Mouse (Mus musculus): ENCODE measurements around the gene Calm5. TPM values are rescaled to one million over a fixed set of nuclear protein-coding genes. Genes with fewer than 3 reads are reported as not detected.
"Not testable (repeated sequence)": the region's sequence is repeated elsewhere in the genome, so short reads cannot be mapped to it uniquely, and the experiment has no call there.

Calm5 gene
- total and polyA plus RNA-seq, 2 experiments = not detected

DNA sequence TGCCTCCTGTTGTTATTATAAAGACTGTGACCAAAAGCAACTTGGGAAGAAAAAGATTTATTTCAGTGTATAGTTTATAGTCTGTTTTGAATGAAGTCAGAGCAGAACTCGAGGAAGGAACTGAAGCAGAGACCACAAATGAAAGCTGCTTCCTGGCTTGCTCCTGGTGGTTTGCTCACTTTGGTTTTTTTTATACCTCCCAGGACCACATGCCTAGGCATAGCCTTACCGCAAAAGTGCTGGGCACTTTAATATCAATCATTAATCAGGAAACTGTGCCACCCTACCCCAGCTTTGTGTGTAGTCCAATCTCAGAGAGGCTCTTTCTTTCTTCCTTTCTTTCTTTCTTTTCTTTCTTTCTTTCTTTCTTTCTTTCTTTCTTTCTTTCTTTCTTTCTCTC is 21.5 kb upstream of the Calm5 start:
- no peak for TF ChIP-seq CTCF (IDR thresholded peaks at IDR 0.05; ENCODE audit: low read depth, low read length)
- TF ChIP-seq POLR2A (IDR thresholded peaks at IDR 0.05; ENCODE audit: extremely low read depth, insufficient read depth, low read length) = no peak

DNA sequence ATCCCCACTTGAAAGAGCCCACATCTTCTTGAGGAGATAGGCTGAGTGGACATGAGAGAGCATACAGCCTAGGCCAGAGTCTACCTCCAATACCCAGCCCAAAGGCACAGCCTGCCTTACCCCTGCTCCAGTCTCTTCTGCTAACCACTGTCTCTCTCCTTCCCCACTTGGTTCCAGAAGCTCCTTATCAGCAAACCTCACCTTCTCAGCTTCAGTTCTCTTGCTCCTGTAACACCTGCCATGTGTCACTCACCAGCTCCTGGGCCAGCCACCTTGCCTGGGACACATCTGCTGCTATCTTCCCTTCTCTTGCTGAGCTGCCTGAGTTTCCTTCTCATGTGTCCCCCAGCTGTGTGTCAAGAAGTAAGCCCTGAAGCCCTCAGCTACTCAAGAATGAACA is 20.3 kb upstream of the Calm5 start:
- H3K4me3 ChIP-seq (ENCODE audit: insufficient read depth, low read depth, low read length); H3K27me3 ChIP-seq (ENCODE audit: control insufficient read depth, insufficient read depth, low read length); H3K27ac ChIP-seq (replicated peaks; ENCODE audit: insufficient read depth, low read depth, low read length); H3K9ac ChIP-seq (ENCODE audit: low read depth, low read length); DNase-seq (ENCODE audit: extremely low read depth, low read depth, low spot score); H3K4me1 ChIP-seq (ENCODE audit: control insufficient read depth, insufficient read depth, low read length); H3K36me3 ChIP-seq (ENCODE audit: control insufficient read depth, insufficient read depth, low read length); H3K79me2 ChIP-seq (ENCODE audit: control insufficient read depth, insufficient read depth, low read length): not testable (repeated sequence)

More for the DNA sequence above, 21.5 kb upstream of the Calm5 start:
- Histone ChIP-seq H3K4me1 (ENCODE audit: control insufficient read depth, insufficient read depth, low read length) (no peaks in the 10 kb centered on the region), H3K36me3 (ENCODE audit: control insufficient read depth, insufficient read depth, low read length) (no peaks in the 10 kb centered on the region), H3K9ac (ENCODE audit: low read depth, low read length) (no peak overlapping the region), H3K4me3 (ENCODE audit: insufficient read depth, low read depth, low read length) (no peak overlapping the region), H3K27ac (replicated peaks; ENCODE audit: insufficient read depth, low read depth, low read length) (no peak overlapping the region), H3K79me2 (ENCODE audit: control insufficient read depth, insufficient read depth, low read length) (no peaks in the 10 kb centered on the region), H3K27me3 (ENCODE audit: control insufficient read depth, insufficient read depth, low read length) (no peaks in the 10 kb centered on the region)
- no peak for DNase-seq (ENCODE audit: extremely low read depth, low read depth, low spot score)
- 44% methylated on average over 2 of the region's 2 CpGs for WGBS

DNA sequence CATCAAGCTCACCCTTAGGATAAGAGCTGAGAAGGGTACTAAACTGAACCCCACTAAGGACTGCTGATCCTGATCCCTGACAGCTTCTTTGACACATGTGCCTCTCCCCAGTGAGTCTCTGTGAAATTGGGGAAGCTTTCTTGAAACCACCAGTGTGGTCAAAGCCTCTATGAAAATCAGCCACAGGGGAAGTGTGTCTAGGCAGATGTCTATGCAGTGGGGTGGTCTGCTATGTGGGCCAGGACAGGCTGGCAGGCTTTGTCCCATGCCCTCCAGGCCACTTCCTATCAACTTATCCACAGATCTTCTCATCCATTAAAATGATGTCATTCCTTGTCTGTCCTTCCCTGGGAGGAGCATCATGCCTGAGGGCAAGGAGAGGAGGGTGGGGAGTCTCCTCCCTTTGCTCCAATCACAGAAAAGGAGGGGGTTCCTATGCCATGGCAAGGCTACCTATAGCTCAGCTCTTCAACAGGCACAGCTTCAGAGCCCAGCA is 16.6 kb upstream of the Calm5 start, which contains the start of gene Calm4:
Gene Calm4, plus strand, starts transcription at position 446 of the 496 bp plus-strand sequence.
- H3K9ac ChIP-seq (ENCODE audit: low read depth, low read length); DNase-seq (ENCODE audit: extremely low read depth, low read depth, low spot score); H3K4me3 ChIP-seq (ENCODE audit: insufficient read depth, low read depth, low read length); H3K4me1 ChIP-seq (ENCODE audit: control insufficient read depth, insufficient read depth, low read length); H3K27ac ChIP-seq (replicated peaks; ENCODE audit: insufficient read depth, low read depth, low read length); H3K36me3 ChIP-seq (ENCODE audit: control insufficient read depth, insufficient read depth, low read length); H3K27me3 ChIP-seq (ENCODE audit: control insufficient read depth, insufficient read depth, low read length); H3K79me2 ChIP-seq (ENCODE audit: control insufficient read depth, insufficient read depth, low read length): not testable (repeated sequence)

DNA sequence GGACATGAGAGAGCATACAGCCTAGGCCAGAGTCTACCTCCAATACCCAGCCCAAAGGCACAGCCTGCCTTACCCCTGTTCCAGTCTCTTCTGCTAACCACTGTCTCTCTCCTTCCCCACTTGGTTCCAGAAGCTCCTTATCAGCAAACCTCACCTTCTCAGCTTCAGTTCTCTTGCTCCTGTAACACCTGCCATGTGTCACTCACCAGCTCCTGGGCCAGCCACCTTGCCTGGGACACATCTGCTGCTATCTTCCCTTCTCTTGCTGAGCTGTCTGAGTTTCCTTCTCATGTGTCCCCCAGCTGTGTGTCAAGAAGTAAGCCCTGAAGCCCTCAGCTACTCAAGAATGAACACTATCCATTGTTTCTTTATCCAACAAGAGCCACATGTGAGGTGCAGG is 13.3 kb upstream of the Calm5 start:
- not testable (repeated sequence) for H3K27ac ChIP-seq (replicated peaks; ENCODE audit: insufficient read depth, low read depth, low read length); H3K36me3 ChIP-seq (ENCODE audit: control insufficient read depth, insufficient read depth, low read length); H3K27me3 ChIP-seq (ENCODE audit: control insufficient read depth, insufficient read depth, low read length); H3K9ac ChIP-seq (ENCODE audit: low read depth, low read length); H3K4me3 ChIP-seq (ENCODE audit: insufficient read depth, low read depth, low read length); H3K4me1 ChIP-seq (ENCODE audit: control insufficient read depth, insufficient read depth, low read length); H3K79me2 ChIP-seq (ENCODE audit: control insufficient read depth, insufficient read depth, low read length); DNase-seq (ENCODE audit: extremely low read depth, low read depth, low spot score)

DNA sequence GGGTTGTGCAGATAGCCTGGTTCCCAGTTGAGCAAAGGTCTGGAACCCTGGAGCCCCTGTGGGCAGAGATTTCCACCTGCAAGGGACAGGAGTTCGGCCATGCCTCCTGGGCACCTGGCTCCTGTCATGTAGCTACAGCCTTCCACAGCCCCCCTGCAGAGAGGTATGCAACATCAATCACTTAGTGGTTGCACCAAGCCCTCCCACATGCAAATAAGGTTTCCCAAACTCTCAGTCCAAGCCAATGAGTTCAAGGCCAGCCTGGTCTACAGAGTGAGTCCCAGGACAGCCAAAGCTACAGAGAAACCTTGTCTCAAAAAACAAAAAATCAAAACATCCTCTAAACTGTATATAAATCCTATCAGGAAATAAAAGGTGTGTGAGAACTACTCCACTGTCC is 3.6 kb upstream of the Calm5 start:
- Histone ChIP-seq H3K36me3 (ENCODE audit: control insufficient read depth, insufficient read depth, low read length) (no peaks in the 10 kb centered on the region), H3K79me2 (ENCODE audit: control insufficient read depth, insufficient read depth, low read length) (no peaks in the 10 kb centered on the region), H3K9ac (ENCODE audit: low read depth, low read length) (no peak overlapping the region), H3K27ac (replicated peaks; ENCODE audit: insufficient read depth, low read depth, low read length) (no peak overlapping the region), H3K4me1 (ENCODE audit: control insufficient read depth, insufficient read depth, low read length) (no peaks in the 10 kb centered on the region), H3K4me3 (ENCODE audit: insufficient read depth, low read depth, low read length) (no peak overlapping the region), H3K27me3 (ENCODE audit: control insufficient read depth, insufficient read depth, low read length) (no peaks in the 10 kb centered on the region)
- TF ChIP-seq POLR2A (IDR thresholded peaks at IDR 0.05; ENCODE audit: extremely low read depth, insufficient read depth, low read length) = no peak
- no peak for TF ChIP-seq CTCF (IDR thresholded peaks at IDR 0.05; ENCODE audit: low read depth, low read length)
- WGBS = 95% methylated on average over 1 of the region's 1 CpGs
- no peak for DNase-seq (ENCODE audit: extremely low read depth, low read depth, low spot score)

DNA sequence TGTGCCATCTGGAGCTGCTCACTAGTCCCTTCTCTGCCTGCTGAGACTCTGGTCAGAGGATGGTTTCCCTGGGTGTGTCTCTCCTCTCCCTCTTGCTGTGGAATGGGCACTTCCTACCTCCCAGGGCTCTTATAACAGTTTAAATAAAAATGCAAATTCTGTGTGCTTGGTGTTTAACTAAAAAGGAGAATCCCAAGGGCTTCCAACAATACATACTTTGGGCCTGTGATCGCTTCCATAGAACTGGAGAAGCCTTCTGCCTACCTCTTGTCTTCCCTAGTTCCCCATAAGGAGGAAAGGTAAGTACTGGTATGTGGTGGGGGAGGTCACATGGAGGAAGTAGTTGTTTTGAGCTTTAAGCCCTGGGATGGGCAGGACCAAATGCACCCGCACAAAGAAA is 883 bp downstream of the Calm5 start:
- Histone ChIP-seq H3K36me3 (ENCODE audit: control insufficient read depth, insufficient read depth, low read length) (no peaks in the 10 kb centered on the region), H3K9ac (ENCODE audit: low read depth, low read length) (no peak overlapping the region), H3K27me3 (ENCODE audit: control insufficient read depth, insufficient read depth, low read length) (no peaks in the 10 kb centered on the region), H3K4me3 (ENCODE audit: insufficient read depth, low read depth, low read length) (no peak overlapping the region), H3K79me2 (ENCODE audit: control insufficient read depth, insufficient read depth, low read length) (no peaks in the 10 kb centered on the region), H3K4me1 (ENCODE audit: control insufficient read depth, insufficient read depth, low read length) (no peaks in the 10 kb centered on the region), H3K27ac (replicated peaks; ENCODE audit: insufficient read depth, low read depth, low read length) (no peak overlapping the region)
- no peak for DNase-seq (ENCODE audit: extremely low read depth, low read depth, low spot score)
- 91% methylated on average over 2 of the region's 2 CpGs for WGBS
- TF ChIP-seq CTCF (IDR thresholded peaks at IDR 0.05; ENCODE audit: low read depth, low read length) (no peak), POLR2A (IDR thresholded peaks at IDR 0.05; ENCODE audit: extremely low read depth, insufficient read depth, low read length) (no peak)

All from liver, adult 2 months (tissue).